ENCODE assay signal across 19 mouse cellular contexts in the genomic region with DNA sequence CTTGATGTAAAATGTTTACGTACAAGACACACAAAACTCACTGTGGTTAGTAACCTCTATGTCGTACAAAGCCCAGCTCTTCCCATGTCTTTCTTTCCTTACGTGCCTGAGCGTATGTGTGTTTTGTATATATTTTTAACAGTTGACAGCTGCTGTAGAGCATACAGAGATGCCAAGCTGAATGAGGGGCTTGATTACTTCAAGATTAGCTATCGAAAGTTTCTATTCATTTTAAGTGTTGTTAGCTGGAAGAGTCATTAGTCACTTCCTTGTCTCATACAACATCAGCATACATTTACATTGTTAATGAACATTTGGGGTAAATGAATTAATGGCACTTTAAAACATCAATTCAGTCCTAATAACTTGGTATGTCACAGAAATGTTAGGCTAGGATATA.
"Had no signal": no experiment of that assay in that cellular context is flagged by ENCODE, and none has a peak within 500 bp of the region (broad histone marks: within the 10 kb centered on the region; RNA-seq: fewer than 3 reads in every experiment).

No protein-coding gene starts in this region.

- H3K27me3 ChIP-seq: midbrain, embryonic 12.5 days; neural tube, embryonic 13.5 days; neural tube, embryonic 15.5 days had no signal

- ATAC-seq: midbrain, embryonic 16.5 days had no signal

- DNase-seq: lung, adult 18-20 months; lung, embryonic 14.5 days; lung, postnatal 10 days; lung, postnatal 4 days; midbrain, embryonic 14.5 days; retina, postnatal 1 day; right cerebral cortex, adult 18-20 months; right cerebral cortex, postnatal 25 days; right cerebral cortex, postnatal 4 days; spleen, adult 18-20 months; thymus, adult 18-20 months; thymus, postnatal 14 days; thymus, postnatal 36 days had no signal

- H3K4me1 ChIP-seq: midbrain, embryonic 10.5 days; midbrain, embryonic 12.5 days; neural tube, embryonic 13.5 days; neural tube, embryonic 15.5 days had no signal

- H3K27ac ChIP-seq: midbrain, embryonic 10.5 days; midbrain, embryonic 12.5 days; neural tube, embryonic 13.5 days; neural tube, embryonic 15.5 days had no signal

- H3K4me3 ChIP-seq: midbrain, embryonic 10.5 days; midbrain, embryonic 12.5 days; myocyte; neural tube, embryonic 13.5 days; neural tube, embryonic 15.5 days had no signal

- H3K9ac ChIP-seq: lung, embryonic 14.5 days; midbrain, embryonic 12.5 days; neural tube, embryonic 13.5 days; neural tube, embryonic 15.5 days had no signal

- H3K9me3 ChIP-seq: midbrain, embryonic 10.5 days; midbrain, embryonic 12.5 days; neural tube, embryonic 13.5 days; neural tube, embryonic 15.5 days had no signal

- H3K4me2 ChIP-seq: lung, embryonic 14.5 days; midbrain, embryonic 12.5 days; neural tube, embryonic 13.5 days; neural tube, embryonic 15.5 days had no signal

- H3K36me3 ChIP-seq: midbrain, embryonic 10.5 days; midbrain, embryonic 12.5 days; neural tube, embryonic 13.5 days; neural tube, embryonic 15.5 days had no signal
